Mouse (Mus musculus) kidney, embryonic 14.5 days (tissue): Measurements from ENCODE around the gene Itfg1. TPM values are rescaled to one million over a fixed set of nuclear protein-coding genes. Genes with fewer than 3 reads are reported as not detected.
A peak's percentile ranks its signal among the peaks of the same experiment; 100 is the strongest.
"Not testable (repeated sequence)": the region's sequence is repeated elsewhere in the genome, so short reads cannot be mapped to it uniquely, and the experiment has no call there.

Experiments used
- ATAC-seq: fragments of 200-750 bp; cut with Nextera tagmentation; 2 replicates; pipeline ENCODE4 v1.8.0; 2017; ENCODE audit warnings: moderate number of reproducible peaks, mild to moderate bottlenecking, moderate TSS enrichment, moderate library complexity; ENCODE audit not compliant: low FRiP score, low TSS enrichment
- H3K27ac ChIP-seq: fragments of 300-500 bp; sonication (generic); 2 replicates; pipeline ENCODE4 v1.5.1; 2014; ENCODE audit warnings: low read depth, mild to moderate bottlenecking, low read length, moderate library complexity, mixed read lengths
- H3K27me3 ChIP-seq: fragments of 300-500 bp; sonication (generic); 2 replicates; pipeline ENCODE4 v1.6.1; 2014; ENCODE audit warnings: mild to moderate bottlenecking, low read length; ENCODE audit not compliant: control insufficient read depth, insufficient read depth
- H3K36me3 ChIP-seq: fragments of 300-500 bp; sonication (generic); 2 replicates; pipeline ENCODE4 v1.6.1; 2014; ENCODE audit warnings: low read length, mixed read lengths; ENCODE audit not compliant: control insufficient read depth, insufficient read depth
- H3K4me1 ChIP-seq: fragments of 300-500 bp; sonication (generic); 2 replicates; pipeline ENCODE4 v1.6.1; 2014; ENCODE audit warnings: low read length, mixed read lengths; ENCODE audit not compliant: control insufficient read depth, insufficient read depth
- H3K4me2 ChIP-seq: fragments of 300-500 bp; sonication (generic); replicated peaks from 2 replicates; pipeline ENCODE4 v1.6.1; 2014; ENCODE audit warnings: low read depth, mild to moderate bottlenecking, low read length
- H3K4me3 ChIP-seq: fragments of 300-500 bp; sonication (generic); 2 replicates; pipeline ENCODE4 v1.5.1; 2014; ENCODE audit warnings: mild to moderate bottlenecking, low read length
- H3K9ac ChIP-seq: fragments of 300-500 bp; sonication (generic); 2 replicates; pipeline ENCODE4 v1.6.1; 2014; ENCODE audit warnings: low read depth, mild to moderate bottlenecking, low read length, moderate library complexity
- H3K9me3 ChIP-seq: fragments of 300-500 bp; sonication (generic); 2 replicates; pipeline ENCODE4 v1.6.1; 2016; ENCODE audit warnings: low read length; ENCODE audit not compliant: control insufficient read depth
- WGBS: fragments of 180-500 bp; shearing (Covaris S2); extraction: QIAGEN DNeasy Blood & Tissue Kit; methylation state at CpG from one replicate; pipeline ENCODE4 v1.1.7; 2014; 5-methylcytosine and 5-hydroxymethylcytosine counted together
- polyA plus RNA-seq: library from polyadenylated mRNA; unstranded; fragments of >200 nt; fragmentation: Nextera tagmentation; extraction: Ambion mirVana; gene quantifications from 2 replicates; pipeline ENCODE4 v1.2.1, GENCODE M21; 2014

Itfg1 gene
- polyA plus RNA-seq, 1 experiment from 2014 or later: 90.0 TPM

GRCm38 (mm10) chr8:85854220-85855123, 13.8 kb upstream of the Itfg1 start:
- Histone ChIP-seq H3K9ac (no peak overlapping the region), H3K4me2 (no peak overlapping the region), H3K9me3 (no peaks in the 10 kb centered on the region), H3K4me3 (no peak overlapping the region), H3K27me3 (no peaks in the 10 kb centered on the region), H3K4me1 (no peaks in the 10 kb centered on the region), H3K36me3 (peaks cover 3% of the 10 kb centered on the region; the same call in 1 of the 2 replicates), H3K27ac (no peak overlapping the region)
- WGBS: 85% methylated on average over 19 of the region's 19 CpGs
- no peak for ATAC-seq

DNA sequence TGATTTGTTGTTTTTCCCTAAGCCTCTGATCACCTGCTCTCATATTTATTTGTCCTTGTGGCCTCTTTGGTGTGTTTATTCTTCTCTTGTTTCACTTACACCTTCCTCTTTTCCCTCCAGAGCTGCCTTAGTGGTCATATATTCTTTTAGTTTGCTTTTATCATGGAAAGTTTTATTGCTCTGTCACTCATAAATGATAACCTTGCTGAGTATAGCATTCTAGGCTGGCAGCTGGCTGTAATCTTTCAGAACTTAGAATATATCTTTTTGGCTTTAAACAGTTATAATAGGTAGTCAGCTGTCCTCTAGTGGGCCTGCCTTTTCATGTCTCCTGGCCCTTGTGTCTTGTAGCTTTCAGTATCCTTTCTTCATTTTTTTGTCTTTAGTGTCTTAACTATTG, 5.2 kb upstream of the Itfg1 start:
- no peak overlapping the region for H3K9ac ChIP-seq
- no peak for ATAC-seq

GRCm38 (mm10) chr8:85841489-85841795, 721 bp upstream of the Itfg1 start:
- ATAC-seq: no peak
- no peaks in the 10 kb centered on the region for H3K4me1 ChIP-seq
- WGBS: under 1% methylated on average over 4 of the region's 4 CpGs
- H3K36me3 ChIP-seq: peaks cover 6% of the 10 kb centered on the region; the same call in 1 of the 2 replicates
- peak overlapping the region; percentile 75 for H3K4me2 ChIP-seq
- peak overlapping the region; percentile 93 for H3K4me3 ChIP-seq
- no peaks in the 10 kb centered on the region for H3K27me3 ChIP-seq
- H3K9ac ChIP-seq: peak overlapping the region; percentile 90
- no peaks in the 10 kb centered on the region for H3K9me3 ChIP-seq
- H3K27ac ChIP-seq: peak overlapping the region; percentile 96; the same call in 1 of the 2 replicates

More for the DNA sequence above, 5.2 kb upstream of the Itfg1 start:
- no peaks in the 10 kb centered on the region for H3K9me3 ChIP-seq
- no peak overlapping the region for H3K4me2 ChIP-seq
- H3K27me3 ChIP-seq: no peaks in the 10 kb centered on the region
- no peaks in the 10 kb centered on the region for H3K36me3 ChIP-seq
- H3K27ac ChIP-seq: no peak overlapping the region
- H3K4me1 ChIP-seq: no peaks in the 10 kb centered on the region
- H3K4me3 ChIP-seq: no peak overlapping the region

DNA sequence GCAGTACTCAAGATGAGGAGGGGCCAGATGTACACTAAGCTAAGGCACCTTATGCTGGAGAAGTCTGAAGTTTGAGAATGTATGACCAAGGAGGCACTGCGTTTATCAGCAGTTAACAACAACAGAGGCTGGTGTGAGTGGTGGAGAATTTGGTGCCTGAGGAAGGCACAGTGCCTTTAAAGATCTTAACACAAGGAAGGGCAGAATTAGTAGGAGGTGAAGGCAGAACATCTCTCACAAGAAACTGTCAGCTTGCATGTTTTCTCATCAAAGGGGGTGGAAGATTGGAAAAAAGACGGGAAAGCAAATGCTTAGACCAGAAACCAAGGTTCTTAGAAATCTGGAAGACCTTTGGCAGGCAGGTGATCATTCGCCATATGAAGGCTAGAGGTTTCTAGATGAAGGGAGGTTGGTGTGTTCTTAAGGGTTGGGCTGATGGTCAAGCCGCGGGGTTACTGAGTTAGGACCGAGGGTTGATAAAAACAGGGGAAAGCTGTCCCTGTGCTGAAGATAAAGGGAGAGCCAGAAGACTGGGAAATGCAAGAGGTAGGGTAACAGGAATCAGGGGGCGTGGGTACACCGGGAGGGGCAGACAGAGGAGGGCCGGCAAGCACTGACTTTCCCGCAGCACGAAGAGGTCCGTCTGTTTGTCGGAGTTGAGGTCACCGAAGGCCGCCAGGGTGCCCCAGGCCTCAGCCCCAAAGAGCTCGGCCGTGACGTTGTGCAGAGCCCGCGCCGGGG, 635 bp downstream of the Itfg1 start:
- no peak for ATAC-seq
- Histone ChIP-seq H3K9ac (peak overlapping the region; percentile 90), H3K27me3 (no peaks in the 10 kb centered on the region), H3K27ac (peak overlapping the region; percentile 96), H3K4me1 (no peaks in the 10 kb centered on the region), H3K36me3 (peaks cover 12% of the 10 kb centered on the region; the same call in 1 of the 2 replicates), H3K4me3 (peak overlapping the region; percentile 93), H3K9me3 (no peaks in the 10 kb centered on the region), H3K4me2 (peak overlapping the region; percentile 70)
- WGBS: 1% methylated on average over 21 of the region's 21 CpGs

DNA sequence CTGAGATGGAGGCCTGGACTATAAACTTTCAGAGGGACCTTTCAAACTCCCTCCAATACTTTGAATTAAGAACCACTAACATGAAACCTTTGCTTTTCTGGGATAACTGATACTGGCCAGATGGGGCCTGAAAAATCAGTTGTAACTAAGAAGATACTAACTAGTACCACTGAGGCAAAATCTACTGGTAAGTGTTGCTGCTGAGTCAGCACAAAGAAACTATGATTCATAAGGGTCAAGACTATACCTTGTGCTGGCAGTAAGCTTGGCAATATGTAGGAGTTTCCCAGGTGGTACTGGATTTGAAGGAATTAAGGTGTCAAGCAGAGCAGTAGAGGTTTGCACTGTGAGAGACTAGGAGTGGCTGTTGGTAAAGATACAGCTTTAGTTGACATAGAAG, 27.1 kb downstream of the Itfg1 start:
- no peaks in the 10 kb centered on the region for H3K27me3 ChIP-seq
- H3K4me3 ChIP-seq: no peak overlapping the region
- H3K27ac ChIP-seq: no peak overlapping the region
- peaks cover 3% of the 10 kb centered on the region; the same call in 1 of the 2 replicates for H3K36me3 ChIP-seq
- no peak overlapping the region for H3K9ac ChIP-seq
- ATAC-seq: no peak
- no peaks in the 10 kb centered on the region for H3K4me1 ChIP-seq
- no peak overlapping the region for H3K4me2 ChIP-seq
- no peaks in the 10 kb centered on the region for H3K9me3 ChIP-seq

DNA sequence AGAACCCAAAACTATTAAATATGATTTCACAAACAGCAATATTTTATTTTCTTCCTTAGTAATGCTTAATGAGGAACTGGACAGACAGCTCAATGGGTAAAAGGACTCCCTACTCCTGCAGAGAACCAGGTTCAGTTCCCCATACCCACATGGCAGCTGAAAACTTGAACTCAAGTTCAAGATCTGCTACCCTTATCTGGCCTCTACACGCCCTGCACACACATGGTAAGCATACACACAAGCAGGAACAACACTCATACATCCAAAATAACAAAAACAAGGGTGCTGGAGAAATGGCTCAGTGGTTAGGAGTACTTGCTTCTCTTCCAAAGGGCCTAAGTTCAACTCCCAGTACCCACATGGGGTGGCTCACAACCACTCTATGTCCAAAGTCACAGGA, 39.3 kb downstream of the Itfg1 start:
- no peak overlapping the region for H3K4me2 ChIP-seq
- no peak overlapping the region for H3K4me3 ChIP-seq
- H3K36me3 ChIP-seq: peaks cover 6% of the 10 kb centered on the region; the same call in 1 of the 2 replicates
- WGBS: 94% methylated on average over 1 of the region's 1 CpGs
- no peak for ATAC-seq
- H3K9me3 ChIP-seq: 0 out of 2 replicates have a peak, but pooled peaks cover 2% of the 10 kb centered on the region
- H3K9ac ChIP-seq: no peak overlapping the region
- no peaks in the 10 kb centered on the region for H3K4me1 ChIP-seq
- no peaks in the 10 kb centered on the region for H3K27me3 ChIP-seq
- no peak overlapping the region for H3K27ac ChIP-seq

DNA sequence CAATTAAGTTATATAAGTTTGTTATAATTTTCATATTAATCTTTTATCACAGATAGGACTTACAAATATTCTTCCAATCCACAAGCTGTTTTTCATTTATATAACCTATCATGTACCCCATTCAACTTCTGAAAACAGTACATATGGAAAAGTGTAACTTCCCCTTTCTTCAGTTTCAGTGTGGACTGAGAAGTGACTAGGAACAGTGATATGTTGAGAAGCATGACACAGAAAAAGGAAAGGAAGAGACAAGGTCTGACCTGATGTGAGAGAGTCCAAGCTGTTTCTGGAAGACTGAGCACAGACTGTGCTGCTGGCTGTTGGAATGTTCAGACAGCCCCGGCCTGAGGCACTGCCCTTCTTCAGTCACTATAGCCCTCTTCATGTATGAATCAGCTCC, 40.6 kb downstream of the Itfg1 start:
- Histone ChIP-seq H3K9ac (no peak overlapping the region), H3K4me3 (no peak overlapping the region), H3K9me3 (0 out of 2 replicates have a peak, but pooled peaks cover 2% of the 10 kb centered on the region), H3K36me3 (peaks cover 4% of the 10 kb centered on the region; the same call in 1 of the 2 replicates), H3K4me1 (no peaks in the 10 kb centered on the region), H3K27me3 (no peaks in the 10 kb centered on the region), H3K27ac (no peak overlapping the region), H3K4me2 (no peak overlapping the region)
- no peak for ATAC-seq
- 100% methylated on average over 1 of the region's 1 CpGs for WGBS

GRCm38 (mm10) chr8:85796392-85796791, 44.3 kb downstream of the Itfg1 start:
- H3K4me2 ChIP-seq, H3K27me3 ChIP-seq, H3K4me1 ChIP-seq, H3K4me3 ChIP-seq, H3K27ac ChIP-seq, H3K36me3 ChIP-seq, ATAC-seq, H3K9me3 ChIP-seq, H3K9ac ChIP-seq: not testable (repeated sequence)
- WGBS: 63% methylated on average over 1 of the region's 1 CpGs

DNA sequence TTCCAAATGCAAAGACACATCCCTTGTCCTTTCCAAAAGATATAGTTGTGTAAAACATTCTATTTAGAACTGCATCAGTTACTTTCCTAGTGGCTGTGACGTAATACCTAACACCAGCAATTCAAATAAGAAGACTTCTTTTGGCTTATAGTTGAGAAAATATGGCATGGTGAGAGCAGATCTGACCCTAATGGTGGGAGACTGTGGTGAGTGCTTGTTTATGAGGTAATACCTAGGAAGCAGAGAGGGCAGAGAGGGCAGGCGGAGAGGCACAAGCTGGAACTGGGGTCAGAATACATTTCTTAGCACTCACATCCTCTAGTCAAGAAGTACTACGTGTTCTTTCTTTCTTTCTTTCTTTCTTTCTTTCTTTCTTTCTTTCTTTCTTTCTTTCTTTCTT, 52.4 kb downstream of the Itfg1 start:
- ATAC-seq: no peak
- Histone ChIP-seq H3K9me3 (no peaks in the 10 kb centered on the region), H3K27me3 (no peaks in the 10 kb centered on the region), H3K4me1 (no peaks in the 10 kb centered on the region), H3K4me2 (no peak overlapping the region), H3K27ac (no peak overlapping the region), H3K9ac (no peak overlapping the region), H3K4me3 (no peak overlapping the region), H3K36me3 (no peaks in the 10 kb centered on the region)
- WGBS: 83% methylated on average over 3 of the region's 3 CpGs
